Mouse (Mus musculus): ENCODE measurements around the gene Cntn4. TPM values are rescaled to one million over a fixed set of nuclear protein-coding genes. Genes with fewer than 3 reads are reported as not detected.

Gene Cntn4
- polyA plus RNA-seq, 1 experiment = 0.15 TPM

DNA sequence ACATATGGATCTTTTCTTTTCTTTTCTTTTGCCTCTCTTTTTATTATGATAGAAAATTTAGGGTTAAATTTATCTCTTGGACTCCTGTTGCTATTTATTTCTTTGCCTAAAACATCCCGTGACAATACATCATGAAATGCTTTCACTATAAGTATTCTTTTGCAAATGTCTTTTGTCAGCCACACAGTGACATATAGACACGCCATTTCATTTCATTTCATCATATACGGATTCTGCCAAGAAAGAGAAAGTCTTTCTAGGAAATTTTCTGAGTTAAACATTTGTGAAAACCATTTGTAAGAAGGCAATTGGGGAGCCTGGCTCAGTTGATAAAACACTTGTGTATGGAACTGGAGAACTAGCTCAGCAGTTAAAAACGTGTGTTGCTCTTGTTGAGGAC, 625.0 kb downstream of the Cntn4 start:
- Histone ChIP-seq H3K4me3 (ENCODE audit: control insufficient read depth, low read depth, low read length) (no peak overlapping the region), H3K27me3 (ENCODE audit: control insufficient read depth, insufficient read depth, low read length) (no peaks in the 10 kb centered on the region), H3K36me3 (ENCODE audit: control insufficient read depth, insufficient read depth, low read length) (no peaks in the 10 kb centered on the region), H3K27ac (ENCODE audit: control insufficient read depth, insufficient read depth, low read depth, low read length) (no peak overlapping the region), H3K4me1 (ENCODE audit: control insufficient read depth, insufficient read depth, low read length) (no peaks in the 10 kb centered on the region)
- no peak for TF ChIP-seq CTCF (IDR thresholded peaks at IDR 0.05; ENCODE audit: control insufficient read depth, insufficient read depth, insufficient replicate concordance, low read depth, low read length)
- no peak for TF ChIP-seq POLR2A (IDR thresholded peaks at IDR 0.05; ENCODE audit: control insufficient read depth, low read depth, low read length)

GRCm38 (mm10) chr6:106328987-106329386, 651.5 kb downstream of the Cntn4 start:
- H3K27ac ChIP-seq (ENCODE audit: control insufficient read depth, insufficient read depth, low read depth, low read length) = no peak overlapping the region
- H3K36me3 ChIP-seq (ENCODE audit: control insufficient read depth, insufficient read depth, low read length) = no peaks in the 10 kb centered on the region
- no peaks in the 10 kb centered on the region for H3K4me1 ChIP-seq (ENCODE audit: control insufficient read depth, insufficient read depth, low read length)
- no peaks in the 10 kb centered on the region for H3K27me3 ChIP-seq (ENCODE audit: control insufficient read depth, insufficient read depth, low read length)
- TF ChIP-seq POLR2A (IDR thresholded peaks at IDR 0.05; ENCODE audit: control insufficient read depth, low read depth, low read length) (no peak), CTCF (IDR thresholded peaks at IDR 0.05; ENCODE audit: control insufficient read depth, insufficient read depth, insufficient replicate concordance, low read depth, low read length) (no peak)
- H3K4me3 ChIP-seq (ENCODE audit: control insufficient read depth, low read depth, low read length) = no peak overlapping the region

DNA sequence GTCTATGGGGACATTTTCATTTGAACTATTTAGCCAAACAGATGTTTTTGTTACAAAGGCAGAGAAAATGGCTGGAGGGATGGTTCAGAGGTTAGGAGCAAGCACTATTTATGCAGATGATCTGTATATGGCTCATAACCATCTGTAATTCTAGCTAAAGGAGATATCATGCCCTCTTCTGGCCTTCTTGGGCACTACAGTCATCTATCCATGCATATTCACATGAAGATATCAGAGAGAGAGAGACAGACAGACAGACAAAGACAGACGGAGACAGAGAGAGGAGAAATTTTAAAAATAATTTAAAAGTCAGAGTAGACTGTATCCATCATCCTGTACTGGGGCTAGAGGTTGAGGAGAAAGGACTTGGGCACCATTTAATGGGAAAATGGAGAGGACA, 652.2 kb downstream of the Cntn4 start:
- Histone ChIP-seq H3K4me1 (ENCODE audit: control insufficient read depth, insufficient read depth, low read length) (no peaks in the 10 kb centered on the region), H3K27me3 (ENCODE audit: control insufficient read depth, insufficient read depth, low read length) (no peaks in the 10 kb centered on the region)
- TF ChIP-seq POLR2A (IDR thresholded peaks at IDR 0.05; ENCODE audit: control insufficient read depth, low read depth, low read length) = no peak
- no peak for TF ChIP-seq CTCF (IDR thresholded peaks at IDR 0.05; ENCODE audit: control insufficient read depth, insufficient read depth, insufficient replicate concordance, low read depth, low read length)

GRCm38 (mm10) chr6:106332466-106332865, 655.0 kb downstream of the Cntn4 start:
- Histone ChIP-seq H3K27ac (ENCODE audit: control insufficient read depth, insufficient read depth, low read depth, low read length) (no peak overlapping the region), H3K36me3 (ENCODE audit: control insufficient read depth, insufficient read depth, low read length) (no peaks in the 10 kb centered on the region), H3K4me1 (ENCODE audit: control insufficient read depth, insufficient read depth, low read length) (no peaks in the 10 kb centered on the region), H3K27me3 (ENCODE audit: control insufficient read depth, insufficient read depth, low read length) (no peaks in the 10 kb centered on the region), H3K4me3 (ENCODE audit: control insufficient read depth, low read depth, low read length) (no peak overlapping the region)
- no peak for TF ChIP-seq CTCF (IDR thresholded peaks at IDR 0.05; ENCODE audit: control insufficient read depth, insufficient read depth, insufficient replicate concordance, low read depth, low read length)
- TF ChIP-seq POLR2A (IDR thresholded peaks at IDR 0.05; ENCODE audit: control insufficient read depth, low read depth, low read length) = no peak

More for the DNA sequence above, 652.2 kb downstream of the Cntn4 start:
- H3K27ac ChIP-seq (ENCODE audit: control insufficient read depth, insufficient read depth, low read depth, low read length) = no peak overlapping the region
- H3K4me3 ChIP-seq (ENCODE audit: control insufficient read depth, low read depth, low read length) = no peak overlapping the region
- no peaks in the 10 kb centered on the region for H3K36me3 ChIP-seq (ENCODE audit: control insufficient read depth, insufficient read depth, low read length)

DNA sequence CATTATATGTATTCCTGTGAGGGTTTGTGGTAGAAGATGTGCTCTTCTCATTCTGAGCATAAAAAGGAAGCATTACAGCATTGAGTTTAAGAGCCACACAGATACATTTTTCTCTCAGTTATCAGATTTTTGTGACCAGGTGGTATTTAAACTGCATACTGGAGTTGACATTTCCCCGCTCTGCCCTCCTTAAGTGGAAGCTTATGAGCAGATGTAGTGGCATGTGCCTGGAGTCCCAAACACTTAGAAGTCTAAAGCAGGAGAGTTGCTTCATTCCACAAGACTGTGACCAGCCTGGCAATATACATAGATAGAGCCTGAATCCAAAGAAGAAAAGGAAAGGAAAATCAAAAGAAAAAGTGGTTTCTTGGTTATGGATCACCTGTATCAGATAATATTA, 655.5 kb downstream of the Cntn4 start:
- TF ChIP-seq POLR2A (IDR thresholded peaks at IDR 0.05; ENCODE audit: control insufficient read depth, low read depth, low read length) = no peak
- TF ChIP-seq CTCF (IDR thresholded peaks at IDR 0.05; ENCODE audit: control insufficient read depth, insufficient read depth, insufficient replicate concordance, low read depth, low read length) = no peak
- no peaks in the 10 kb centered on the region for H3K27me3 ChIP-seq (ENCODE audit: control insufficient read depth, insufficient read depth, low read length)
- H3K27ac ChIP-seq (ENCODE audit: control insufficient read depth, insufficient read depth, low read depth, low read length) = no peak overlapping the region
- no peaks in the 10 kb centered on the region for H3K4me1 ChIP-seq (ENCODE audit: control insufficient read depth, insufficient read depth, low read length)
- H3K36me3 ChIP-seq (ENCODE audit: control insufficient read depth, insufficient read depth, low read length) = no peaks in the 10 kb centered on the region
- H3K4me3 ChIP-seq (ENCODE audit: control insufficient read depth, low read depth, low read length) = no peak overlapping the region

GRCm38 (mm10) chr6:106335066-106335465, 657.6 kb downstream of the Cntn4 start:
- Histone ChIP-seq H3K27me3 (ENCODE audit: control insufficient read depth, insufficient read depth, low read length) (no peaks in the 10 kb centered on the region), H3K4me3 (ENCODE audit: control insufficient read depth, low read depth, low read length) (no peak overlapping the region), H3K36me3 (ENCODE audit: control insufficient read depth, insufficient read depth, low read length) (no peaks in the 10 kb centered on the region), H3K4me1 (ENCODE audit: control insufficient read depth, insufficient read depth, low read length) (no peaks in the 10 kb centered on the region), H3K27ac (ENCODE audit: control insufficient read depth, insufficient read depth, low read depth, low read length) (no peak overlapping the region)
- no peak for TF ChIP-seq CTCF (IDR thresholded peaks at IDR 0.05; ENCODE audit: control insufficient read depth, insufficient read depth, insufficient replicate concordance, low read depth, low read length)
- TF ChIP-seq POLR2A (IDR thresholded peaks at IDR 0.05; ENCODE audit: control insufficient read depth, low read depth, low read length) = no peak

- Histone ChIP-seq H3K4me3 (ENCODE audit: control insufficient read depth, low read depth, low read length) (no peak overlapping the region), H3K4me1 (ENCODE audit: control insufficient read depth, insufficient read depth, low read length) (no peaks in the 10 kb centered on the region), H3K36me3 (ENCODE audit: control insufficient read depth, insufficient read depth, low read length) (no peaks in the 10 kb centered on the region), H3K27ac (ENCODE audit: control insufficient read depth, insufficient read depth, low read depth, low read length) (no peak overlapping the region), H3K27me3 (ENCODE audit: control insufficient read depth, insufficient read depth, low read length) (no peaks in the 10 kb centered on the region)
- TF ChIP-seq POLR2A (IDR thresholded peaks at IDR 0.05; ENCODE audit: control insufficient read depth, low read depth, low read length) = no peak
- TF ChIP-seq CTCF (IDR thresholded peaks at IDR 0.05; ENCODE audit: control insufficient read depth, insufficient read depth, insufficient replicate concordance, low read depth, low read length) = no peak
These were observed 659.3 kb downstream of the Cntn4 start for GRCm38 (mm10) chr6:106336805-106337204.

GRCm38 (mm10) chr6:106337829-106338228, 660.4 kb downstream of the Cntn4 start:
- H3K4me1 ChIP-seq (ENCODE audit: control insufficient read depth, insufficient read depth, low read length) = no peaks in the 10 kb centered on the region
- no peaks in the 10 kb centered on the region for H3K27me3 ChIP-seq (ENCODE audit: control insufficient read depth, insufficient read depth, low read length)
- TF ChIP-seq POLR2A (IDR thresholded peaks at IDR 0.05; ENCODE audit: control insufficient read depth, low read depth, low read length) = no peak
- no peak for TF ChIP-seq CTCF (IDR thresholded peaks at IDR 0.05; ENCODE audit: control insufficient read depth, insufficient read depth, insufficient replicate concordance, low read depth, low read length)

More at GRCm38 (mm10) chr6:106337829-106338228, 660.4 kb downstream of the Cntn4 start:
- H3K27ac ChIP-seq (ENCODE audit: control insufficient read depth, insufficient read depth, low read depth, low read length) = no peak overlapping the region
- H3K36me3 ChIP-seq (ENCODE audit: control insufficient read depth, insufficient read depth, low read length) = no peaks in the 10 kb centered on the region
- H3K4me3 ChIP-seq (ENCODE audit: control insufficient read depth, low read depth, low read length) = no peak overlapping the region
